Mouse (Mus musculus): ENCODE measurements around the gene Tigit.

GRCm38 (mm10) chr16:43672697-43673096, 8.8 kb upstream of the Tigit start:
- TF ChIP-seq CTCF (IDR thresholded peaks at IDR 0.05; ENCODE audit: low read depth, low read length) (no peak), TAL1 (conservative IDR thresholded peaks at IDR 0.05; ENCODE audit: low read depth, low read length) (no peak), POLR2AphosphoS5 (IDR thresholded peaks at IDR 0.05; ENCODE audit: insufficient replicate concordance, low read depth, low read length) (no peak), GATA1 (IDR thresholded peaks at IDR 0.05; ENCODE audit: borderline replicate concordance, low read length) (no peak), GATA2 (IDR thresholded peaks at IDR 0.05; ENCODE audit: borderline replicate concordance, low read depth, low read length) (no peak)
